Mouse (Mus musculus) MEL (cell line): ENCODE measurements around the gene Rnf121. TPM values are rescaled to one million over a fixed set of nuclear protein-coding genes. Genes with fewer than 3 reads are reported as not detected.

Experiments
- DNase-seq: peaks from one replicate; pipeline ENCODE4 v3.0.0; 2011; ENCODE audit warnings: low read depth, low spot score
- H3K27ac ChIP-seq: 2 replicates; pipeline ENCODE4 v1.5.1; 2012; ENCODE audit warnings: low read depth, mild to moderate bottlenecking, control low read depth, low read length, moderate library complexity; ENCODE audit not compliant: control insufficient read depth
- H3K27me3 ChIP-seq, 2 experiments: fragments of 150-350 bp in 1 of 2; sonication (generic) in 1 of 2; 2 replicates each; pipeline ENCODE4 v1.6.1; 2012; ENCODE audit warnings: low read length in 2 of 2, mild to moderate bottlenecking in 2 of 2, improper control_type of control experiment in 1 of 2, moderate library complexity in 1 of 2; ENCODE audit not compliant: insufficient read depth in 2 of 2, control insufficient read depth in 1 of 2
- H3K36me3 ChIP-seq, 2 experiments: 2 replicates each; pipeline ENCODE4 v1.6.1; 2012 to 2014; ENCODE audit warnings: low read length in 2 of 2, improper control_type of control experiment in 1 of 2, inconsistent platforms in 1 of 2, mild to moderate bottlenecking in 1 of 2; ENCODE audit not compliant: insufficient read depth in 2 of 2, control insufficient read depth in 1 of 2
- H3K4me1 ChIP-seq, 2 experiments: fragments of 150-350 bp in 1 of 2; sonication (generic) in 1 of 2; 2 replicates each; pipeline ENCODE4 v1.6.1; 2012; ENCODE audit warnings: low read length in 2 of 2, improper control_type of control experiment in 1 of 2, mild to moderate bottlenecking in 1 of 2; ENCODE audit not compliant: insufficient read depth in 2 of 2, control insufficient read depth in 1 of 2
- H3K4me3 ChIP-seq, 2 experiments: fragments of 150-350 bp in 1 of 2; sonication (generic) in 1 of 2; 2 replicates each; pipeline ENCODE4 v1.5.1; 2012; ENCODE audit warnings: low read depth in 2 of 2, low read length in 2 of 2, mild to moderate bottlenecking in 2 of 2, moderate library complexity in 2 of 2, control low read depth in 1 of 2, improper control_type of control experiment in 1 of 2; ENCODE audit not compliant: control insufficient read depth in 1 of 2, insufficient read depth in 1 of 2
- H3K79me2 ChIP-seq: 2 replicates; pipeline ENCODE4 v1.6.1; 2012; ENCODE audit warnings: mild to moderate bottlenecking, low read length, moderate library complexity; ENCODE audit not compliant: control insufficient read depth, poor library complexity, insufficient read depth
- H3K9ac ChIP-seq: 2 replicates; pipeline ENCODE4 v1.6.1; 2012; ENCODE audit warnings: low read depth, mild to moderate bottlenecking, control low read depth, low read length, moderate library complexity; ENCODE audit not compliant: control insufficient read depth, poor library complexity, severe bottlenecking
- H3K9me3 ChIP-seq: fragments of 150-350 bp; sonication (generic); replicated peaks from 2 replicates; pipeline ENCODE4 v1.6.1; 2012; ENCODE audit warnings: mild to moderate bottlenecking, low read length, improper control_type of control experiment, moderate library complexity; ENCODE audit not compliant: insufficient read depth
- CTCF ChIP-seq, 3 experiments: IDR thresholded peaks in 2 of 3; conservative IDR thresholded peaks in 1 of 3; 2 replicates each; pipeline ENCODE4 v1.5.1; 2011 to 2012; ENCODE audit warnings: low read length in 3 of 3, low read depth in 2 of 3, mild to moderate bottlenecking in 2 of 3, improper control_type of control experiment in 1 of 3, inconsistent platforms in 1 of 3, mixed read lengths in 1 of 3, moderate library complexity in 1 of 3; ENCODE audit not compliant: control insufficient read depth in 1 of 3, insufficient read depth in 1 of 3, poor library complexity in 1 of 3, severe bottlenecking in 1 of 3
- ETS1 ChIP-seq: IDR thresholded peaks from 2 replicates; pipeline ENCODE4 v1.6.1; 2012; ENCODE audit warnings: low read depth, mild to moderate bottlenecking, inconsistent platforms, low read length, improper control_type of control experiment, moderate library complexity
- GABPA ChIP-seq: IDR thresholded peaks from 2 replicates; pipeline ENCODE4 v1.6.1; 2012; ENCODE audit warnings: low read depth, mild to moderate bottlenecking, inconsistent platforms, low read length, improper control_type of control experiment, moderate library complexity
- MAFK ChIP-seq: IDR thresholded peaks from 2 replicates; pipeline ENCODE4 v1.6.1; 2011; ENCODE audit warnings: low read depth, mild to moderate bottlenecking, low read length, improper control_type of control experiment, borderline replicate concordance
- MAX ChIP-seq: IDR thresholded peaks from 2 replicates; pipeline ENCODE4 v1.6.1; 2011; ENCODE audit warnings: low read length, improper control_type of control experiment
- MEF2A ChIP-seq: IDR thresholded peaks from 2 replicates; pipeline ENCODE4 v1.6.1; 2014; ENCODE audit warnings: low read depth, mild to moderate bottlenecking, inconsistent platforms, low read length, improper control_type of control experiment; ENCODE audit not compliant: poor library complexity, insufficient replicate concordance, severe bottlenecking; ENCODE audit errors: extremely low read depth
- POLR2AphosphoS5 ChIP-seq: IDR thresholded peaks from 2 replicates; pipeline ENCODE4 v1.6.1; 2012; ENCODE audit warnings: low read depth, borderline replicate concordance, mild to moderate bottlenecking, inconsistent platforms, low read length, moderate library complexity, mixed read lengths
- RAD21 ChIP-seq: IDR thresholded peaks from 2 replicates; pipeline ENCODE4 v1.6.1; 2011; ENCODE audit warnings: mild to moderate bottlenecking, low read depth, low read length, improper control_type of control experiment
- UBTF ChIP-seq: IDR thresholded peaks from 2 replicates; pipeline ENCODE4 v1.6.1; 2012; ENCODE audit warnings: low read depth, mild to moderate bottlenecking, inconsistent platforms, low read length, improper control_type of control experiment, moderate library complexity, borderline replicate concordance; ENCODE audit not compliant: insufficient read depth
- polyA plus RNA-seq, 2 experiments: library from polyadenylated mRNA; stranded (reverse) in 1 of 2; unstranded in 1 of 2; fragments of >175 nt in 1 of 2; fragments of >200 nt in 1 of 2; gene quantifications; 2 replicates each; pipeline versions ENCODE4 v1.2.1 to v1.2.4; 2012; ENCODE audit warnings: low replicate concordance in 2 of 2, low read depth in 1 of 2; ENCODE audit not compliant: insufficient read length in 2 of 2, insufficient read depth in 1 of 2, missing spikeins in 1 of 2
- total RNA-seq: library from RNA; depleted of rRNA; stranded (reverse); fragments of 300-350 nt; gene quantifications from 2 replicates; pipeline ENCODE4 v1.2.3, GENCODE M21; 2012

Gene Rnf121
- total and polyA plus RNA-seq, 3 experiments, result 16.0 to 18.5 TPM; not detected in 1

- H3K4me1 ChIP-seq, result no peaks in the 10 kb centered on the region
- H3K27ac ChIP-seq, result no peak overlapping the region
- H3K79me2 ChIP-seq, result no peaks in the 10 kb centered on the region
- peaks cover 0 to 5% of the 10 kb centered on the region in 2 experiments; a peak in 1 of 4 replicates for H3K36me3 ChIP-seq
- no peak for DNase-seq
- H3K4me3 ChIP-seq, result no peak overlapping the region
- no peaks in the 10 kb centered on the region for H3K27me3 ChIP-seq
- TF ChIP-seq MAX (no peak), UBTF (no peak)
- H3K9me3 ChIP-seq, result no peaks in the 10 kb centered on the region
- H3K9ac ChIP-seq, result no peak overlapping the region
These were observed 29.7 kb downstream of the Rnf121 start for GRCm38 (mm10) chr7:102035534-102035933.

- no peaks in the 10 kb centered on the region for H3K27me3 ChIP-seq
- no peak for DNase-seq
- TF ChIP-seq POLR2AphosphoS5 (no peak), RAD21 (peak; percentile 6), CTCF (IDR thresholded peaks at IDR 0.05 in 2 of 3, conservative IDR thresholded peaks at IDR 0.05 in 1 of 3; ENCODE audit: control insufficient read depth in 1 of 3, insufficient read depth in 1 of 3, low read depth in 2 of 3, low read length in 3 of 3, poor library complexity in 1 of 3, severe bottlenecking in 1 of 3) (peak in 1 of 3 experiments; percentile 13; a peak in 1 of 6 replicates)
- peaks cover 0 to 5% of the 10 kb centered on the region in 2 experiments; a peak in 2 of 4 replicates for H3K36me3 ChIP-seq
- no peaks in the 10 kb centered on the region for H3K4me1 ChIP-seq
- no peaks in the 10 kb centered on the region for H3K9me3 ChIP-seq
- H3K9ac ChIP-seq, result no peak overlapping the region
- no peak overlapping the region for H3K27ac ChIP-seq
- no peaks in the 10 kb centered on the region for H3K79me2 ChIP-seq
- no peak overlapping the region for H3K4me3 ChIP-seq
These were observed 30.4 kb downstream of the Rnf121 start for GRCm38 (mm10) chr7:102034904-102035303.

GRCm38 (mm10) chr7:102025187-102026119 is 39.8 kb downstream of the Rnf121 start:
- H3K36me3 ChIP-seq, result no peaks in the 10 kb centered on the region; a peak in 2 of 4 replicates

More at GRCm38 (mm10) chr7:102025187-102026119, 39.8 kb downstream of the Rnf121 start:
- Histone ChIP-seq H3K4me3 (no peak overlapping the region), H3K27ac (no peak overlapping the region), H3K4me1 (no peaks in the 10 kb centered on the region), H3K9me3 (no peaks in the 10 kb centered on the region), H3K27me3 (no peaks in the 10 kb centered on the region), H3K79me2 (no peaks in the 10 kb centered on the region), H3K9ac (no peak overlapping the region)
- peak; percentile 55 for DNase-seq
- TF ChIP-seq ETS1 (no peak), MEF2A (no peak), MAFK (peak; percentile 98), GABPA (peak; percentile 12; the same call in 1 of the 2 replicates)
